Mouse (Mus musculus): ENCODE results near the gene Gm11077. TPM values are rescaled to one million over a fixed set of nuclear protein-coding genes. Genes with fewer than 3 reads are reported as not detected.

Gm11077 gene
- polyA plus RNA-seq, 1 experiment from 2014 or later: not detected

DNA sequence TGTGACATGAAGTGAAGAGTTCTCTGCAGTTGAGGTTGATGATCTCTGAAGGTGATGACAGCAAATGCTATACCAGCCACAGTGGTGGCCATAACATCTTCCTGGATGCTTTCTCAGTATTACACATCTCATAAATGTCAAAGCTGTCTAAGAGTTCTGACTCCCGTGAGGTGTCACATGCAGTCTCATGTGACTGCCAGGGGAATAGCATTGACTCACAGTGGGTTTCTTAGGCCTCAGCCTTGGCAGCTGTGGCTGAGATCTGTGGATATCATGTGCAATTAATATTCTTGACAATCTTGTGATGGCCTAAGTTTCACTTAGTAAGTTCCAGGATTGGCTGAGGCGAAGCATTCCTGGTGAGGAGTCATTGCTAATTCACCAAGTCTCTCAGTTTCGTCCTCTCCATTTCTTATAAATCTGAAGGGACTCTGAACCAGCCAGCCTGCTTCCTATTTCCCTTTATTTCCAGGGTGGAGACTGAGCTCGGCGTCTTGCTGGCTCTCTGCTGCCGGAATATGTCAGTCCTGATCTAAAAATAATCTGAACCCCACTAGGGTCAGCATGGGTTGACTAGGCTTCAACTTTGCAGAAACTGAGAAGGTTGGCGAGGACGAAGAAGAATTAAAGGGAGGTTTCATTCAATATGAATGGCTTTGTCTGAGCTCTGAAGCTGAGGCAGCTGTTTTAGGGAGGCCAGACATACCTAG is 21.4 kb downstream of the Gm11077 start:
- Histone ChIP-seq H3K9me3 (replicated peaks) (no peaks in the 10 kb centered on the region), H3K9ac (replicated peaks) (no peak overlapping the region), H3K36me3 (no peaks in the 10 kb centered on the region), H3K27ac (replicated peaks) (no peak overlapping the region), H3K4me2 (no peak overlapping the region), H3K4me1 (no peaks in the 10 kb centered on the region), H3K27me3 (replicated peaks) (no peaks in the 10 kb centered on the region), H3K4me3 (replicated peaks) (no peak overlapping the region)
- no peak for ATAC-seq (ENCODE audit: low FRiP score)
- 86% methylated on average over 8 of the region's 8 CpGs for WGBS

DNA sequence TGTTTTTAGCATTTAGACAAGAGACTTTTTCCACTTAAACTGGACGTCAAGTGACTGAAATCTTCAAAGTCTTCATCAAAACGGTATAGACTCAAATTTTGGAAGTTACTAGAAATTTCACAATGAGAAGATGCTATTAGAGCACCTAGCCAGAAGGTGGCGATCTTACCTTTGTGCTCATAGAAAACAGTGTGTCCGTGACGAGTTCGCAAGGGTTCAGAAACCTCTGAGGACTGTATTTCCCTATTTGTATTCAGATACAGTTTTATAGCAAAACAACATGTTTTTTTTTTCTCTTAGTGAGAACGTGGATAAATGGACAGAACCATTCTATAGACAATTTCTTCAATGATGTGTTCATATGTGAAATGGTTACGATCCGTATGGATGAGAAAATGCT is 37.3 kb downstream of the Gm11077 start:
- H3K27ac ChIP-seq (replicated peaks): no peak overlapping the region
- WGBS: 33% methylated on average over 9 of the region's 9 CpGs
- ATAC-seq (ENCODE audit: low FRiP score): no peak

DNA sequence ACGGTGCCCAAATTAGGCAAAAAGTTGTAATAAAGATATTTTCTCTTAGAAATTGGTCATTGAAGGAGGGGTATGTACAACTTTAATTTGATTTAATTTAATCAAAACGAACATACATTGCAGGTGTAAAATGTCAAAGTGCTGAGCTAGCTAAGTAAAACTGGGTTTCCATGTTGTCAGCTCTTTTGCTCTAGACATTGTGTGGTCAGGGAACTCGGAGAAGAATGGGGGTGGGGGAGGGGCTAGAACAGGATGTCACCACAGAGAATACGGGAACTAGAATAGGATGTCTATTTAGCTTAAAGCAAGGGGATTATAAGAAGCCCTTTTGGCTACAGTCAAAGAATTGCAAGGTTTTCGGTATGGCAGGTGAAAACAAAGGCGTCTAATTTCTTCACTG is 38.2 kb downstream of the Gm11077 start:
- no peak for ATAC-seq (ENCODE audit: low FRiP score)
- 61% methylated on average over 6 of the region's 6 CpGs for WGBS
- Histone ChIP-seq H3K4me3 (replicated peaks) (no peak overlapping the region), H3K4me2 (no peak overlapping the region; the same call in 1 of the 2 replicates), H3K4me1 (peaks cover 20% of the 10 kb centered on the region), H3K9ac (replicated peaks) (no peak overlapping the region), H3K9me3 (replicated peaks) (no peaks in the 10 kb centered on the region), H3K27ac (replicated peaks) (peak overlapping the region; percentile 58), H3K27me3 (replicated peaks) (no peaks in the 10 kb centered on the region), H3K36me3 (no peaks in the 10 kb centered on the region)

More for the DNA sequence above, 37.3 kb downstream of the Gm11077 start:
- Histone ChIP-seq H3K4me2 (no peak overlapping the region), H3K9ac (replicated peaks) (no peak overlapping the region), H3K9me3 (replicated peaks) (no peaks in the 10 kb centered on the region), H3K4me1 (peaks cover 20% of the 10 kb centered on the region), H3K4me3 (replicated peaks) (no peak overlapping the region), H3K27me3 (replicated peaks) (no peaks in the 10 kb centered on the region), H3K36me3 (no peaks in the 10 kb centered on the region)

DNA sequence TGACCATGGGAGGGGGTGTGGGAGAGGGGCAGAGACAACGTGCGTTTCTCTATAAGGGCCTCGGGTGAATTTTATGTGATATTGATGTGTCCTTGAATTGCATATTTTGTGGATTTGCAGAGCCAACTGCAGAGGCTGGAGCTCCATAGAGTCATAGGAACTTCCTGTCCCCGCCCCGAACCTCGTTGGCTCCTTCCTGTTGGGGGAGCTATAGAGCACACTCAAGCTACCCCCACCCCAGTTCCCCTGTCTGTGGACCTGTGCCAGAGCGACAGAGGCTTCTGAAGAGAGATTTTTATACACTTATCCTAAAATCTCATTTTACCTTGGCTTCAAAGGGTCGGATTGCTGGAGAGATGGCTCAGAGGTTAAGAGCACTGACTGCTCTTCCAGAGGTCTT is 39.1 kb downstream of the Gm11077 start:
- no peak overlapping the region for H3K4me2 ChIP-seq
- no peak overlapping the region for H3K4me3 ChIP-seq (replicated peaks)
- no peak for ATAC-seq (ENCODE audit: low FRiP score)
- peak overlapping the region; percentile 58 for H3K27ac ChIP-seq (replicated peaks)
- no peaks in the 10 kb centered on the region for H3K36me3 ChIP-seq
- 66% methylated on average over 8 of the region's 8 CpGs for WGBS
- peaks cover 20% of the 10 kb centered on the region for H3K4me1 ChIP-seq
- no peaks in the 10 kb centered on the region for H3K27me3 ChIP-seq (replicated peaks)
- no peak overlapping the region for H3K9ac ChIP-seq (replicated peaks)
- no peaks in the 10 kb centered on the region for H3K9me3 ChIP-seq (replicated peaks)

DNA sequence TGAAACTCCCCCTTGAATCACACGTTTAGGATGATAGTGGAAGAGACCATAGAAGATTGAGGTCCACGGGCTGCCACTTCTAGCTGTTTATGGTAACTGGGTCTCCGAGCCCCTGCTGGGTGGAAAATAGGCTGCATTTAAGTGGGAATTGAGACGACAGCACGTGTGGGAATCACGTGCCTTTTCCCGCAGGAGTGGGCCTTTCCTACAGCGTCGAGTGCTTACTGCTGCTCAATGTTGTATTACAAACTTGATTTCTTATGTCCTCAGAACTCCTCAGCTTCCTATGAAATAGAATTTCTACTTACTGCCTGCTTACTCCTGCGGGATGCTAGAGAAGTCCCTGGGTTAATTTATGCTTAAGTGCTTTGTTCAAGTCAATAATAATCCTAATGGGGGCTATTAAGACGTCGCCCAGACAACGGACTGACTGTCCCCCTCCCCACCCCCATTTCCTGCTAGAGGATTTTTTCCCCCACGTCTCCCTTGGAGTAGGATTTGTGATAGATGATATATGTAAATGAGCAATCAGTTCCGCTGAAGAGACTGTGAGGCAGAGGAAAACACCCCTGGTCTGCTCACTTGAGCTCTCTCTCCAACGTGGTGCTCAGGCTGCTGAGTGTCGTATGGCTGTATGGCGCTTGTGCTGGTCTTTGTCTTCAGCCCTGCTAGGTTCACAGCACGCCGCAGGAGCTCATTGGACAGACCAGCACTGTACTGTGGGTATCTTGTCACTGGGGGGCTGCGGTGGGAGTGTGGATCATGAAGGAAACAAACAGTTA is 40.0 kb downstream of the Gm11077 start:
- H3K27me3 ChIP-seq (replicated peaks): no peaks in the 10 kb centered on the region
- H3K36me3 ChIP-seq: no peaks in the 10 kb centered on the region
- H3K4me1 ChIP-seq: peaks cover 20% of the 10 kb centered on the region
- peak overlapping the region; percentile 58 for H3K27ac ChIP-seq (replicated peaks)
- no peak overlapping the region for H3K9ac ChIP-seq (replicated peaks)
- peak; percentile 90 for ATAC-seq (ENCODE audit: low FRiP score)
- 0 out of 2 replicates have a peak overlapping the region, but pooled peaks have one; percentile 6 for H3K4me3 ChIP-seq (replicated peaks)
- 10% methylated on average over 21 of the region's 21 CpGs for WGBS
- H3K9me3 ChIP-seq (replicated peaks): no peaks in the 10 kb centered on the region
- peak overlapping the region; percentile 40 for H3K4me2 ChIP-seq

DNA sequence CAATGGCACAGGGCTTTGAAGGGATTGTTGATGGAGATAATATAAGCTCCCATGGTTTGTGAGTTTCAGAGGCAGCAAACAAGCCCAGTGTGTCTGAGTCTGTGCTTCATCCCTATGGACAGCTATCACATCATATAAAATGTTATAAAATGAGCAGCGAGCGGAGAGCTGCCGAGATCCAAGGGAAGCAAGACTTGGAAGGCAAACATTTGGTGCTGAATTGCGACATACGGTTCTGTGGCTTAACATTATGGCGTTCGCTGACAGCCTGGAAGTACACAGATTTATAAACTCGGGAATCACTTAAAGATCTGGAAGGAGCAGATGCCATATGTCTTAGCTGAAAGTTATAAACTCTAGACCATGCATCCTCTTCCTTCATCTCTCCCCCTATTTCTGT is 47.2 kb downstream of the Gm11077 start:
- H3K9me3 ChIP-seq (replicated peaks): no peaks in the 10 kb centered on the region
- no peaks in the 10 kb centered on the region for H3K27me3 ChIP-seq (replicated peaks)
- H3K4me2 ChIP-seq: no peak overlapping the region
- H3K27ac ChIP-seq (replicated peaks): no peak overlapping the region
- no peaks in the 10 kb centered on the region for H3K4me1 ChIP-seq
- no peak overlapping the region for H3K4me3 ChIP-seq (replicated peaks)
- ATAC-seq (ENCODE audit: low FRiP score): no peak
- H3K9ac ChIP-seq (replicated peaks): no peak overlapping the region
- H3K36me3 ChIP-seq: no peaks in the 10 kb centered on the region
- 89% methylated on average over 8 of the region's 8 CpGs for WGBS

DNA sequence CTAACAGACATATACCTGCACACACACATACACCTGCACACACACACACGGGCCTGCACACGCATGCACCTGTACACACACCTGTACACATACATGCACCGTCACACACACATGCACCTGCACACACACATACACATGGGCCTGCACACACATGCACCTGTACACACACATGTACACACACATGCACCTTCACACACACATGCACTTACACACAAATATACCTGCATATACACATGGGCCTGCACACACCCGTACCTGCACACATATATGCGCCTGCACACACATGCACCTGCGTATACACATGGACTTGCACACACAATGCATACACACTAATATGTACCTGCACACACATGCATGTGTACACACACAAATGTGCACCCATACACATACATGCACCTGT is 53.4 kb downstream of the Gm11077 start:
- no peak overlapping the region for H3K4me3 ChIP-seq (replicated peaks)
- H3K4me2 ChIP-seq: no peak overlapping the region
- H3K27me3 ChIP-seq (replicated peaks): no peaks in the 10 kb centered on the region
- H3K9ac ChIP-seq (replicated peaks): no peak overlapping the region
- H3K4me1 ChIP-seq: no peaks in the 10 kb centered on the region
- H3K9me3 ChIP-seq (replicated peaks): no peaks in the 10 kb centered on the region
- no peaks in the 10 kb centered on the region for H3K36me3 ChIP-seq
- 96% methylated on average over 6 of the region's 6 CpGs for WGBS
- no peak for ATAC-seq (ENCODE audit: low FRiP score)
- no peak overlapping the region for H3K27ac ChIP-seq (replicated peaks)

DNA sequence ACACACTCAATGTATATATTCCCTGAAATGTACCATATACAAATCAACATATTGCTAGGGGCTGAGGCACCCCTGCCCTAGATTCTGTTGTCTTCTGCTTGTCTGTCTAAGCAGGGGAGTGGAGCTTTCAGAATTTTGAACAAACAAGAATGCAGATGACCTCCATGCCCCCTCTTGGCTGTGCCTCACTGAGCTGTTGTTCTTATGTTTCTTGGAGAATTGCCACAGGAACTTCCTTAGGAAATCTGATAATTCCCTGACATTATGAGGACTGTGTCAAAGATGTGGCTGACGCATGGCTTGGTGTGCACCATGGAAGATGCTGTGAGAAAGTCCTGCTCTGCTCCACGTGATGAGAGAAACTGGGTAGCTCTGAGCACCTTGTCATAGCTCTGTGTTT is 57.0 kb downstream of the Gm11077 start:
- Histone ChIP-seq H3K27me3 (replicated peaks) (no peaks in the 10 kb centered on the region), H3K9me3 (replicated peaks) (no peaks in the 10 kb centered on the region), H3K36me3 (no peaks in the 10 kb centered on the region), H3K4me1 (no peaks in the 10 kb centered on the region), H3K4me3 (replicated peaks) (no peak overlapping the region), H3K27ac (replicated peaks) (no peak overlapping the region), H3K9ac (replicated peaks) (no peak overlapping the region), H3K4me2 (no peak overlapping the region)
- WGBS: 86% methylated on average over 2 of the region's 2 CpGs
- no peak for ATAC-seq (ENCODE audit: low FRiP score)

DNA sequence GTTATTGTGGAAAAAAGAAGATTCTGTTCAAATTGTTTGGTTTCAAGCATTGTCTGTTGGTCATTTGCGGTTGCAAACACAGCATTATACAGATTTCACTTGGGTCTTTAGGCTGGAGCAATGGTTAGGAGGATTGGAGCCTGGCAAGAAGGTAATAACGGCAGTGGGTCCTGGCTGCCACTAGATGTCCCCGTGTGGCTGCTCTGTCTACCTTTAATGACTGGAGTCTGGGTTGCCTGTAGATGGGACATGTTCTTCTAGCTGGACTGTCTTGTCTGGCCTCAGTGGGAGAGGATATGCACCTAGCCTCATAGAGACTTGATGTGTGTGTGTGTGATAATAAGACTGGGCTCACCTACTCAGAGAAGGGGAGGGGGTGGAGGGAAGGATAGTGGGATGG is 60.8 kb downstream of the Gm11077 start:
- peak; percentile 65 for ATAC-seq (ENCODE audit: low FRiP score)
- Histone ChIP-seq H3K36me3 (no peaks in the 10 kb centered on the region), H3K27me3 (replicated peaks) (no peaks in the 10 kb centered on the region), H3K9ac (replicated peaks) (no peak overlapping the region), H3K9me3 (replicated peaks) (no peaks in the 10 kb centered on the region), H3K4me1 (no peaks in the 10 kb centered on the region), H3K4me2 (no peak overlapping the region), H3K27ac (replicated peaks) (no peak overlapping the region), H3K4me3 (replicated peaks) (no peak overlapping the region)
- 31% methylated on average over 3 of the region's 3 CpGs for WGBS

DNA sequence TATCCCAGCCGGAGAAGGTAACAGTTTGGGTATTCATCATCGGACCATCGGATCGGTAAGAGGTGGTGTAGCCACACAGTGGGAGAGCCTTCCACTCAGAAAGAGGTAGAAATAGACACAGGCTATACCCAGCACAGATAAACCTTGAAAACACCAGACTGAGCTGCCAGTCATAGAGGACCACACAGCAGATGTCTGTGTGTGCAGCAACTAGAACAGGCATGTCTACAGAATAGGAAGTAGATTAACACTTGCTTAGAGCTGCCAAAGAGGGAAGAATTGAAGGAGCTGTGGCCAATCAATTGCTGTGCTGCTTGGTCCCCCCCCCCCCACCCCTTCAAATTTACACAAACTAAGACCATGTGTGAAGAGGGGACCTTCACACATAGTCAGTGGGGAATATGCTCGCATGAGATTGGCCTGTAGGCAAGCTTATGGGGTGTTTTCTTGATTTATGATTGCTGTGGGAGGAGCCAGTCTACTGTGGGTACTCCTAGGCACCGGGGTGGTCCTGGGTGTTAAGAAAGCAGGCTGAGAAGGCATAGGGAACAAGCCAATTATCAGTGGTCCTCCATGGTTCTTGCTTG is 64.7 kb downstream of the Gm11077 start:
- ATAC-seq (ENCODE audit: low FRiP score): no peak
- H3K9me3 ChIP-seq (replicated peaks): no peaks in the 10 kb centered on the region
- H3K27me3 ChIP-seq (replicated peaks): no peaks in the 10 kb centered on the region
- no peak overlapping the region for H3K9ac ChIP-seq (replicated peaks)
- WGBS: 95% methylated on average over 6 of the region's 6 CpGs
- no peak overlapping the region for H3K4me2 ChIP-seq
- no peaks in the 10 kb centered on the region for H3K36me3 ChIP-seq
- H3K27ac ChIP-seq (replicated peaks): no peak overlapping the region
- no peaks in the 10 kb centered on the region for H3K4me1 ChIP-seq
- no peak overlapping the region for H3K4me3 ChIP-seq (replicated peaks)

DNA sequence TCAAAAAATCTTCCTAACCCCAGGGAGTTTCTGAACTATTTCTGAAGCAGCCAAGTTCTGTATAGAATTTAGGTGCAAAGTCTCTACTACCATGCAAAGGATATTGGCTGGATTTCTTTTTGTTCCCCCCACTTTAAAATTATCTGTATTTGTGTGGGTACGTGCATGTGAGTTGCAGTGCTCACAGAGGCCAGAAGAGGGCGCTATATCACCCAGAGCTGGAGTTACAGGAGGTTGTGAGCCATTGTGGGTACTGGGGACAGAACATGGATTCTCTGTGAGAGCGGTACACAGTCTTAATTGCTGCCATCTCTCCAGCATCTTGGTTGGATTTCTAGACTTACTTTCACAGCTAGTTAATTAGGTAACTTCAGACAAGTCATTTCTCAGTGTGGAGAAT is 69.8 kb downstream of the Gm11077 start:
- no peak overlapping the region for H3K27ac ChIP-seq (replicated peaks)
- no peak overlapping the region for H3K4me2 ChIP-seq
- no peaks in the 10 kb centered on the region for H3K9me3 ChIP-seq (replicated peaks)
- no peak for ATAC-seq (ENCODE audit: low FRiP score)
- H3K36me3 ChIP-seq: no peaks in the 10 kb centered on the region
- H3K27me3 ChIP-seq (replicated peaks): no peaks in the 10 kb centered on the region
- no peak overlapping the region for H3K9ac ChIP-seq (replicated peaks)
- no peak overlapping the region for H3K4me3 ChIP-seq (replicated peaks)
- no peaks in the 10 kb centered on the region for H3K4me1 ChIP-seq
- 75% methylated on average over 3 of the region's 3 CpGs for WGBS
